Mouse (Mus musculus): Measurements from ENCODE around the gene Pabpn1l. TPM values are rescaled to one million over a fixed set of nuclear protein-coding genes. Genes with fewer than 3 reads are reported as not detected.

The Pabpn1l gene
- polyA plus RNA-seq, 1 experiment: not detected

DNA sequence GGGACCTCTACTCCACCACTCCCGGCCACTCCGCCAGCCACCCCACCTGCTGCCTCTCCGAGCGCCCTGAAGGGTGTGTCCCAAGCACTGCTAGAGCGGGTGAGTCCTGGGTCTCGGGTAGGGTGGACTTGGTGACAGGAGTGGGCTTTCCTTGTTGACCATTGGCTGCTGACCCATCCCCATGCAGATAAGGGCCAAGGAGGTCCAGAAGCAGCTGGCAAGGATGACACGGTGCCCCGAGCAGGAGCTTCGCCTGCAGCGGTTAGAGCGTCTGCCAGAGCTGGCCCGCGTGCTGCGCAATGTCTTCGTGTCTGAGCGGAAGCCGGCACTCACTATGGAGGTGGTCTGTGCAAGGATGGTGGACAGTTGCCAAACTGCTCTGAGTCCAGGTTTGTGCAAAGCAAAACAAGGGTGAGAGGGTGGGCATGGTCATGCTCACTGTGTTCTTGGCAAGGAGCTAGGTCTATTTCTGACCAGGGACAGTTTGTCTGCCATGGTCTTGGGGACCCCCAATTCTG lies 50.7 kb downstream of the Pabpn1l start:
- Histone ChIP-seq H3K4me1 (ENCODE audit: control insufficient read depth, insufficient read depth, low read length) (peaks cover 21% of the 10 kb centered on the region), H3K36me3 (ENCODE audit: control insufficient read depth, insufficient read depth, low read length) (no peaks in the 10 kb centered on the region)

DNA sequence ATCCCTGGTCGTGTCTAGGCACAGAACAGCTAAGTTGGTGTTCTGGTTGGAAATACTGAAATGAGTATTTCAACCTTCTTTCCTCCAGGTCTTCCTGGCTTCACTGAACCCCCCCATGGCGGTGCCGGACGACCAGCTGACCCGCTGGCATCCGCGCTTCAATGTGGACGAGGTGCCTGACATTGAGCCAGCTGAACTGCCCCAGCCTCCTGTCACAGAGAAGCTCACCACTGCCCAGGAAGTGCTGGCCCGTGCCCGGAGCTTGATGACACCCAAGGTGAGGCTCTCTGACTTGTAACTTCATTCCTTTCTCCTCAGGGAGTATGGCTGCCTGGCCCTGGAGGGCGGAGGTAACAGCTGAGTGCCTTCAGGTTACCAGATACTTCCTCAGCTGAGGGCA lies 51.4 kb downstream of the Pabpn1l start:
- TF ChIP-seq POLR2A (IDR thresholded peaks at IDR 0.05; ENCODE audit: control insufficient read depth, low read depth, low read length): no peak
- TF ChIP-seq CTCF (IDR thresholded peaks at IDR 0.05; ENCODE audit: control insufficient read depth, insufficient read depth, insufficient replicate concordance, low read depth, low read length): no peak
- Histone ChIP-seq H3K4me1 (ENCODE audit: control insufficient read depth, insufficient read depth, low read length) (peaks cover 23% of the 10 kb centered on the region), H3K27ac (ENCODE audit: control insufficient read depth, insufficient read depth, low read depth, low read length) (no peak overlapping the region), H3K4me3 (ENCODE audit: control insufficient read depth, low read depth, low read length) (no peak overlapping the region), H3K36me3 (ENCODE audit: control insufficient read depth, insufficient read depth, low read length) (no peaks in the 10 kb centered on the region), H3K27me3 (ENCODE audit: control insufficient read depth, insufficient read depth, low read length) (no peaks in the 10 kb centered on the region)

More for the DNA sequence above, 50.7 kb downstream of the Pabpn1l start:
- Histone ChIP-seq H3K27ac (ENCODE audit: control insufficient read depth, insufficient read depth, low read depth, low read length) (no peak overlapping the region), H3K4me3 (ENCODE audit: control insufficient read depth, low read depth, low read length) (no peak overlapping the region), H3K27me3 (ENCODE audit: control insufficient read depth, insufficient read depth, low read length) (no peaks in the 10 kb centered on the region)
- TF ChIP-seq POLR2A (IDR thresholded peaks at IDR 0.05; ENCODE audit: control insufficient read depth, low read depth, low read length) (no peak), CTCF (IDR thresholded peaks at IDR 0.05; ENCODE audit: control insufficient read depth, insufficient read depth, insufficient replicate concordance, low read depth, low read length) (no peak)

DNA sequence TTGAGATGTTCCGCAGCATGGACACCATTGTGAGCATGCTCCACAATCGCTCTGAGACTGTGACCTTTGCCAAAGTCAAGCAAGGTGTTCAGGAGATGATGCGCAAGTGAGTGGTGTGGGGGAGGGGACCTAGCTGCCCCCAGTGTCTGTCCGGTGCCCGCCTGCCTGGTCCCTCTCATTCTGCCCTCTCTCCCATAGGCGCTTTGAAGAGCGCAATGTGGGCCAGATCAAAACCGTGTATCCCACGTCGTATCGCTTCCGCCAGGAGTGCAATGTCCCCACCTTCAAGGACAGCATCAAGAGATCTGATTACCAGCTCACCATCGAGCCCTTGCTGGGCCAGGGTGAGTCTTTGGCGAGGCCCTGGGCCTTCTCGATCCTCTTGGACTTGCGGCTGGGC lies 52.5 kb downstream of the Pabpn1l start:
- no peak overlapping the region for H3K27ac ChIP-seq (ENCODE audit: control insufficient read depth, insufficient read depth, low read depth, low read length)
- no peaks in the 10 kb centered on the region for H3K27me3 ChIP-seq (ENCODE audit: control insufficient read depth, insufficient read depth, low read length)
- H3K4me1 ChIP-seq (ENCODE audit: control insufficient read depth, insufficient read depth, low read length): peaks cover 23% of the 10 kb centered on the region
- no peak for TF ChIP-seq POLR2A (IDR thresholded peaks at IDR 0.05; ENCODE audit: control insufficient read depth, low read depth, low read length)
- TF ChIP-seq CTCF (IDR thresholded peaks at IDR 0.05; ENCODE audit: control insufficient read depth, insufficient read depth, insufficient replicate concordance, low read depth, low read length): no peak
- no peak overlapping the region for H3K4me3 ChIP-seq (ENCODE audit: control insufficient read depth, low read depth, low read length)
- no peaks in the 10 kb centered on the region for H3K36me3 ChIP-seq (ENCODE audit: control insufficient read depth, insufficient read depth, low read length)

Other genes starting within 250 kb of the Pabpn1l start
- gene Zc3h18, start 246.1 kb downstream of the Pabpn1l start, polyA plus RNA-seq (2012; rRNA removed): 19.6 and 22.9 TPM in 2 replicates
- 0.16 TPM in 2 replicates for gene Il17c, start 200.7 kb downstream of the Pabpn1l start, polyA plus RNA-seq (2012; rRNA removed)
- gene Cyba, start 189.8 kb downstream of the Pabpn1l start, polyA plus RNA-seq (2012; rRNA removed): 8.0 and 11.0 TPM in 2 replicates
- gene Mvd, start 179.3 kb downstream of the Pabpn1l start, polyA plus RNA-seq (2012; rRNA removed): 6.5 and 6.6 TPM in 2 replicates
- gene Snai3, start 162.0 kb downstream of the Pabpn1l start, polyA plus RNA-seq (2012; rRNA removed): 3.7 and 3.8 TPM in 2 replicates
- gene Rnf166, start 146.7 kb downstream of the Pabpn1l start, polyA plus RNA-seq (2012; rRNA removed): 120 and 122 TPM in 2 replicates
- 29.3 and 37.7 TPM in 2 replicates for gene Ctu2, start 146.6 kb downstream of the Pabpn1l start, polyA plus RNA-seq (2012; rRNA removed)
- gene Piezo1, start 71.4 kb downstream of the Pabpn1l start, polyA plus RNA-seq (2012; rRNA removed): 6.8 and 9.1 TPM in 2 replicates
- gene Cdt1, start 54.7 kb downstream of the Pabpn1l start, polyA plus RNA-seq (2012; rRNA removed): 4.5 and 5.0 TPM in 2 replicates
- gene Aprt, start 45.8 kb downstream of the Pabpn1l start, polyA plus RNA-seq (2012; rRNA removed): 267 and 294 TPM in 2 replicates
- gene Galns, start 11.3 kb downstream of the Pabpn1l start, polyA plus RNA-seq (2012; rRNA removed): 5.9 TPM in 2 replicates
- 100 and 102 TPM in 2 replicates for gene Trappc2l, start 11.1 kb downstream of the Pabpn1l start, polyA plus RNA-seq (2012; rRNA removed)
- 0.53 and 0.59 TPM in 2 replicates for gene Cbfa2t3, start 76.4 kb upstream of the Pabpn1l start, polyA plus RNA-seq (2012; rRNA removed)
- gene Acsf3, start 152.7 kb upstream of the Pabpn1l start, polyA plus RNA-seq (2012; rRNA removed): 18.6 and 21.8 TPM in 2 replicates
- 0.12 and 0.14 TPM in 2 replicates for gene Cdh15, start 225.2 kb upstream of the Pabpn1l start, polyA plus RNA-seq (2012; rRNA removed)